Comparison of ENCODE assay signal across 18 mouse cellular contexts in the genomic region with DNA sequence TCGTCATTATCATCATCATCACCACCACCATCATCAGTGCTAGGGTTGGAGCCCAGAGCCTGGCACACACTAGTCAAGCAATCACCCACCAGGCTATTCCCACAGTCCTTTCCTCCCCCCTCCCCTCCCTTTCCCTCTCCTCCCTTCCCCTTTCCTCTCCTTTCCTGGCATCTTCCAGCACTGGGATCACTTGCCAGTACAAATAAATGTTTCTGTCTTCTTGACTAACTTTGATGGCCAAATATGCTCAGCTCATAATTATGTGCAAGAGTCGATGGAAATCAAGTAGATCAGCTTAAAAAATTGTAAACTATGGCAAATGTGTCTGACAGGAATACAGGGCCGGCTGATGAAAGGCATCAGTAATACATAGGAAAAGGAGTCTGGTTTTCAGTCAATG.
DNase-seq lines count a peak whose midpoint lies in the region.
"Had no signal": no experiment of that assay in that cellular context is flagged by ENCODE, and none has a peak within 500 bp of the region (broad histone marks: within the 10 kb centered on the region; RNA-seq: fewer than 3 reads in every experiment).

No protein-coding gene starts in this region.

- peak; percentile 64 for DNase-seq in heart, adult 11 months
- no peak for DNase-seq in heart, postnatal 4 days
- DNase-seq in lung, postnatal 10 days = peak; percentile 22
- no peak for DNase-seq in lung, postnatal 25 days (ENCODE audit: low spot score)
- DNase-seq in adipocyte (ENCODE audit: low spot score) = peak; percentile 92
- DNase-seq in left cerebral cortex, adult 11 months (ENCODE audit: low spot score) = no peak
- DNase-seq: adrenal gland, adult 8-10 months; adrenal gland, postnatal 25 days; cerebellum, adult 11-12 months; cerebellum, adult 8-10 months; cerebellum, postnatal 10 days; cerebellum, postnatal 36 days; embryo, embryonic 11 days; forebrain, postnatal 0 days; gastrocnemius, adult 2 months; gastrocnemius, postnatal 14 days; heart, adult 18-20 months; heart, postnatal 10 days had no signal

Comparison
In these comparisons a context has a peak if more than half of its experiments do, and no peak if none do; other contexts are left out.
1. DNase-seq: peak in heart, adult 11 months (single experiment), lung, postnatal 10 days (single experiment) and adipocyte (single experiment); none in heart, postnatal 4 days (single experiment), lung, postnatal 25 days (single experiment) and left cerebral cortex, adult 11 months (single experiment).